Mouse (Mus musculus): ENCODE data around the gene Serpinb1a. TPM values are rescaled to one million over a fixed set of nuclear protein-coding genes. Genes with fewer than 3 reads are reported as not detected.

Gene Serpinb1a
- polyA plus RNA-seq, 1 experiment: not detected

DNA sequence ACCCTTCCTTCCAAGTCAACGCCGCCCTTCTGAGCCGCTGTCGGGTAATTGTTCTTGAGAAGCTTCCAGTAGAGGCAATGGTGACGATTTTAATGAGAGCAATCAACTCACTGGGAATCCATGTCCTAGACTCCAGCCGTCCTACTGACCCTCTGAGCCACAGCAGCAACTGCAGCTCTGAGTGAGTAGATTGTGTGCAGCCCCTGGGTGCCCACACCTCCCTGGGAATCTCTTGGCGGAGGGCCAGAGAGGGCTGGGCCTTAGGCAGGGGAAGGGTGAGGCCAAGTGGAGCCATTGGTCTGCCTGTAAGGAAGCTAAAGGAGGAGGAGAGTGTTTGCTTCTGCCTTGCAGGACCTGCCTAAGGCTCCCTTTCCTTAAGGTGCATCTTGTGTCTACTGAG, 44.2 kb downstream of the Serpinb1a start:
- Histone ChIP-seq H3K4me3 (replicated peaks) (no peak overlapping the region), H3K36me3 (ENCODE audit: control insufficient read depth) (peaks cover 66% of the 10 kb centered on the region), H3K4me1 (ENCODE audit: control insufficient read depth) (peaks cover 28% of the 10 kb centered on the region), H3K27me3 (ENCODE audit: control insufficient read depth) (no peaks in the 10 kb centered on the region), H3K9me3 (ENCODE audit: control insufficient read depth, low read length) (no peaks in the 10 kb centered on the region)
- TF ChIP-seq TAL1 (IDR thresholded peaks at IDR 0.05; ENCODE audit: low read length) (no peak), GATA1 (IDR thresholded peaks at IDR 0.05; ENCODE audit: low read length) (no peak)

DNA sequence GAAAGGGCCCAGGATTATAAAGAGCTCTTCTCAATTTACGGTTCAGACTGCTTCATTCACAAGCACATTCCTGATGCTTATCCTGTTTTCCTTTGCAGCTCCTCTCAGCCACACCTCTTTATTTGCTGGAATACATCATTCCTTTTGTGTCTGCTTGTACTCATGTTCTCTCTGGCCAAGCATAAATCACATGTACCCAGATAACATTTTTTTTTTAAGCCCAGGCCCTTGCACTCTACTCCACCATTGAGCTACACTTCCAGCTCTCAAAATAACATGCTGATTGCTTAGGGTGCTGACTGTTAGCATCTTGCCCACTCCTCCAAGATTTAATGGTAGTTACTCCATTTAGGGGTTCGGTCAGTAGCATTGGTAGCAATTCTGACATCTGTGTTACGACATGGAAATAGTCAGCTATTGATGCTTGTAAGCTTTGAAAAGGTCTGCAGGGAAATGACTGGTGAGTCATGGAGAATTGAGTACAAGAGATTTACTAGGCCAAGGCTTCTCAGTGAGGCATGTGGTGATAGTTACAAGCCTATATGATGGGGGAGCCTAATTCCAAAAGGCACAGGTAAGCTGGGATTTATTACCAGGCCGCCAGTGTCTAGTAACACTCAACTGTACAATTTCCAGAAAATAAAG, 47.2 kb downstream of the Serpinb1a start:
- Histone ChIP-seq H3K4me1 (ENCODE audit: control insufficient read depth) (peaks cover 38% of the 10 kb centered on the region), H3K4me3 (replicated peaks) (peak overlapping the region; percentile 88), H3K9me3 (ENCODE audit: control insufficient read depth, low read length) (no peaks in the 10 kb centered on the region), H3K27me3 (ENCODE audit: control insufficient read depth) (no peaks in the 10 kb centered on the region), H3K36me3 (ENCODE audit: control insufficient read depth) (peaks cover 46% of the 10 kb centered on the region)
- no peak for TF ChIP-seq TAL1 (IDR thresholded peaks at IDR 0.05; ENCODE audit: low read length)

DNA sequence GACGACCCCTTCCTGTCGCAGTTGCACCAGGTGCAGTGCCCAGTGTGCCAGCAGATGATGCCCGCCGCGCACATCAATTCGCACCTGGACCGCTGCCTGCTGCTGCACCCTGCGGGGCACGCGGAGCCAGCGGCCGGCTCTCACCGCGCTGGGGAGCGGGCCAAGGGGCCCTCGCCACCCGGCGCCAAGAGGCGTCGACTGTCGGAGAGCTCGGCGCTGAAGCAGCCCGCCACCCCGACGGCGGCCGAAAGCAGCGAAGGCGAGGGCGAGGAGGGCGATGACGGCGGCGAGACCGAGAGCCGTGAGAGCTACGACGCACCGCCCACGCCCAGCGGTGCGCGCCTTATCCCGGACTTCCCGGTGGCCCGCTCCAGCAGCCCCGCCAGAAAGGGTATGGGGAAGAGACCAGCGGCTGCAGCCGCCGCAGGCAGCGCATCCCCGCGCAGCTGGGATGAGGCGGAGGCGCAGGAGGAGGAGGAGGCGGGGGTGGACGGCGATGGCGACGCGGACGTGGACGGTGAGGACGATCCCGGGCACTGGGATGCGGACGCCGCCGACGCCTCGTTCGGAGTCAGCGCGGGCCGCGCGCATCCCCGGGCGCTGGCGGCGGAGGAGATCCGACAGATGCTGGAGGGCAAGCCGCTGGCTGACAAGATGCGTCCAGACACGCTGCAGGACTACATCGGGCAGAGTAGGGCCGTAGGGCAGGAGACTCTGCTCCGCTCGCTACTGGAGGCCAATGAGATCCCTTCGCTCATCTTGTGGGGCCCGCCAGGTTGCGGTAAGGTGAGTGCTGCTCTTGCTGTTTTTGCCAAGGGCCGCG, 48.5 kb downstream of the Serpinb1a start, which contains the start of gene D930007J09Rik:
D930007J09Rik (minus strand) TSS at position 591 of the 823 bp plus-strand sequence.
- Histone ChIP-seq H3K36me3 (ENCODE audit: control insufficient read depth) (peaks cover 33% of the 10 kb centered on the region), H3K27me3 (ENCODE audit: control insufficient read depth) (no peaks in the 10 kb centered on the region; the same call in 1 of the 2 replicates), H3K4me1 (ENCODE audit: control insufficient read depth) (peaks cover 38% of the 10 kb centered on the region), H3K4me3 (replicated peaks) (peak within 1 kb of the TSS; percentile 88), H3K9me3 (ENCODE audit: control insufficient read depth, low read length) (no peaks in the 10 kb centered on the region)
- TF ChIP-seq TAL1 (IDR thresholded peaks at IDR 0.05; ENCODE audit: low read length) (no peak), GATA1 (IDR thresholded peaks at IDR 0.05; ENCODE audit: low read length) (no peak)

DNA sequence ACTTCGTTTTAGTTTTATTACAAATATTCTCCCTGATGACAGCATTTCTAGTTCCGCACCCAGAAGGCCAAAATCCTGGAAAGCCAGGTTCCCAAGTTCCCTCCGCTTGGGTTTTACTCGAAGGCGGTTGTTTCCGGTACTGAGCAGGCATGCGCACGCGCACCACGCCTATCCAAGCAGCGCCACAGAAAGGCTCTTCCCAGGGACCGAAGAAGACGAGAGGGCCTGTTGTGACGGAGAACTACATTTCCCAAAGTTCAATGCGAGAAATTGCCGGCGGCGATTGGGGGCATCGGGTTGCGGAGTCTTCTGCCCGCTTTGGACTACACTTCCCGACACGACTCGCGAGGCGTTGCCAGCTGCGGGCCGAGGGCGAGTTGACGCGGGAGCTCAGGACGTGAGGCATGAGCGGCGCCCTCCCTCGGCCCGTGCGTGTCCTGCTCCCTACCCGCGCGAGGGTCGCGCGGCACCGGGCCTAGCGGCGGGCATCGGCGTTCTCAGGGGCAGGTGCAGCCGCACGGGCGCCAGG, 49.2 kb downstream of the Serpinb1a start, which contains the start of gene Wrnip1:
Wrnip1 (plus strand) TSS at position 346 of the 529 bp plus-strand sequence.
- peaks cover 35% of the 10 kb centered on the region for H3K4me1 ChIP-seq (ENCODE audit: control insufficient read depth)
- peaks cover 27% of the 10 kb centered on the region for H3K36me3 ChIP-seq (ENCODE audit: control insufficient read depth)
- H3K9me3 ChIP-seq (ENCODE audit: control insufficient read depth, low read length): no peaks in the 10 kb centered on the region
- no peaks in the 10 kb centered on the region; the same call in 1 of the 2 replicates for H3K27me3 ChIP-seq (ENCODE audit: control insufficient read depth)
- peak within 1 kb of the TSS; percentile 88 for H3K4me3 ChIP-seq (replicated peaks)
- TF ChIP-seq GATA1 (IDR thresholded peaks at IDR 0.05; ENCODE audit: low read length): no peak
- TF ChIP-seq TAL1 (IDR thresholded peaks at IDR 0.05; ENCODE audit: low read length): no peak

DNA sequence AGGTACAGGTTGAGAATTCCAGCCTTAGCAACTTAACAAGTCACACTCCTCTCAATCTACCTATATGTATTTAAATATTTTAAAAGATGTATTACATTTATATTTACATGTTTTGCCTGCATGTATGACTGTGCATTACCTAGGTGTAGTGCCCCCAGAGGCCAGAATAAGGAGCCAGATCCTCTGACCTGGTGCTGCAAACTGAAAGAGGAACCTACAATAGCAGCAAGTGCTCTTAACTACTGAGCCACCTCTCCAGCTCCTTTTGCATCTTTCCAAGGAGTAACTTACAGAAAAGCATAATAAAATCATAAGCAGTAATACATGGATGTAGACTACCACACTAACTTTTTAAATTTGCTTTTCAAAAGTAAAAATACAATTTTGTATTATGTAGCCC, 50.1 kb downstream of the Serpinb1a start:
- Histone ChIP-seq H3K36me3 (ENCODE audit: control insufficient read depth) (peaks cover 19% of the 10 kb centered on the region), H3K27me3 (ENCODE audit: control insufficient read depth) (no peaks in the 10 kb centered on the region; the same call in 1 of the 2 replicates), H3K4me3 (replicated peaks) (peak overlapping the region; percentile 88), H3K9me3 (ENCODE audit: control insufficient read depth, low read length) (no peaks in the 10 kb centered on the region), H3K4me1 (ENCODE audit: control insufficient read depth) (peaks cover 35% of the 10 kb centered on the region)
- TF ChIP-seq GATA1 (IDR thresholded peaks at IDR 0.05; ENCODE audit: low read length) (no peak), TAL1 (IDR thresholded peaks at IDR 0.05; ENCODE audit: low read length) (no peak)

DNA sequence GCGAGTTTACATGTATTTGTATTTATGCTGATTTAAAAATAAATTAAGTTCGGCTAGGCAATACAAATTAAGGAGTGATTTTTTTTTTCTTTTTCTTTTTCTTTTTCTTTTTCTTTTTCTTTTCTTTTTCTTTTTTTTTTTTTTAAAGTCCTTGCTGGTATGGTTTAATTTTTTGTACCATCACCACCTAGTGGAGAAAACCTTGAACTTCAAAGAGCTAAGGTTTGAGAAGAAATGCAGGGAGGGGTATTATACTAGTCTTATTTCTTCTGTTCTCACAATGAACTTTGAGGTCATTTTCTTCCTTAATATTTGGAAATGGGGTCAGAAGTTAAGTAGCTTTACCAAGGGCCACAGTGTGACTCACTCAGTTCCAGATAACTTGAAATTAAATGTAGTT, 51.9 kb downstream of the Serpinb1a start:
- Histone ChIP-seq H3K4me1 (ENCODE audit: control insufficient read depth) (peaks cover 32% of the 10 kb centered on the region), H3K36me3 (ENCODE audit: control insufficient read depth) (peaks cover 6% of the 10 kb centered on the region), H3K27me3 (ENCODE audit: control insufficient read depth) (no peaks in the 10 kb centered on the region; the same call in 1 of the 2 replicates), H3K9me3 (ENCODE audit: control insufficient read depth, low read length) (no peaks in the 10 kb centered on the region), H3K4me3 (replicated peaks) (no peak overlapping the region)
- TF ChIP-seq TAL1 (IDR thresholded peaks at IDR 0.05; ENCODE audit: low read length) (no peak), GATA1 (IDR thresholded peaks at IDR 0.05; ENCODE audit: low read length) (no peak)

DNA sequence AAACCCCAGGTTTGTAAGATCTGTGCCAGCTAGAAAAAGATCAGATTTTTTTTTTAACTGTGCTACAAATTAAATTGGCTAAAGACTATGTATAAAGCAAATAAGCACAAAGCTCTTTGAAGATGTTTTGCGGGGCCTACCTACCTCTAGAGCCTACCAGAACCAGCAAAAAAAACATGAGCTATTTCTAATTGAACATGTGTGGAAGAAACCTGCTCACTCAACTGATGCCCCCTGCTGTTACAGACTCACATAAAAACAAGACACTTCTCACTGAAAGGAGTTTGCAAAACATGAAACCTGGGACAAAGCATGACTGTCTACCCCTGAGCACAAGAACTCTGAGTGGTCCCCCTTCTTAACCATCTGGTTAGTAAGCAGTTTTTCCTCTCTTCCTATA, 53.9 kb downstream of the Serpinb1a start:
- Histone ChIP-seq H3K4me3 (replicated peaks) (no peak overlapping the region), H3K9me3 (ENCODE audit: control insufficient read depth, low read length) (no peaks in the 10 kb centered on the region), H3K27me3 (ENCODE audit: control insufficient read depth) (no peaks in the 10 kb centered on the region; the same call in 1 of the 2 replicates), H3K36me3 (ENCODE audit: control insufficient read depth) (no peaks in the 10 kb centered on the region), H3K4me1 (ENCODE audit: control insufficient read depth) (peaks cover 12% of the 10 kb centered on the region)
- no peak for TF ChIP-seq TAL1 (IDR thresholded peaks at IDR 0.05; ENCODE audit: low read length)

DNA sequence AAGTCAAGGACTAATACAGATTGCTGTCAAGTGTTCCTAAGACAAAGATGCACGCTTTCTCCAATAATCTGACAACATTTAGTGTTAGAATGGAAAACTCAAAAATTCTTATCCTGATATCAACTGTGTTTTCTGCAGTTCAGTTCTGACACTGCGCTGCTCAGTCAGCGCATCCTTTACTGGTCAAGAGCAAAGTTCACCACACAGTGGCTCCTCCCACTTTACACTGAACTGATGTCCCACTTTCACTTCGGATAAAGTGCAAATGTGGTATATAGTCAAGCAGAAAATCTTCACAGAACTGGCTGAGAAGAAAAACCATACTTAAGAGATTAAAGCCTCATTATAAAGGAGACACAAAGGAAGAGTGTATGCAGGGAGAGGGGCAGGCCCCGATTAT, 55.8 kb downstream of the Serpinb1a start:
- no peaks in the 10 kb centered on the region; the same call in 1 of the 2 replicates for H3K27me3 ChIP-seq (ENCODE audit: control insufficient read depth)
- H3K4me3 ChIP-seq (replicated peaks): no peak overlapping the region
- H3K9me3 ChIP-seq (ENCODE audit: control insufficient read depth, low read length): no peaks in the 10 kb centered on the region
- H3K4me1 ChIP-seq (ENCODE audit: control insufficient read depth): peaks cover under 1% of the 10 kb centered on the region; the same call in 1 of the 2 replicates
- H3K36me3 ChIP-seq (ENCODE audit: control insufficient read depth): no peaks in the 10 kb centered on the region
- TF ChIP-seq TAL1 (IDR thresholded peaks at IDR 0.05; ENCODE audit: low read length) (no peak), GATA1 (IDR thresholded peaks at IDR 0.05; ENCODE audit: low read length) (no peak)

DNA sequence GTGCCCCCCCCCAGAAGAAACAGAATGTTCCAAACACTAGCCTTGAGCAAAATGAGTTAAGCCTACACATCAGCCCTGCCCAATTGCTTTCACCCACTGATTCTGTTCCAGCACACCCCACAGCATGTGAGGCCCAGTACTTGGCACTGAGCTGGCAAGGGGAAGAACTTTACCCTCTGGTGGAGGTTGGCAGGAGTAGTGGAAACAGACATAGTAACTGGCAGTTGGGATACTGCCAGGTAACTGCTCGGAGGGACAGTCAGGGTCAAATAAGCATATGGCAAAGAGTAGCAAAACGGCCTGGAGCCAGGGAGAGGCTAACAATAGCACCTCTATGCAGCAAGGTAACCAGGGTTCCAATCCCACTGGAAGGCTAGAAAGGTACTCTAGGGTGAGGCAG, 56.4 kb downstream of the Serpinb1a start:
- TF ChIP-seq GATA1 (IDR thresholded peaks at IDR 0.05; ENCODE audit: low read length) (no peak), TAL1 (IDR thresholded peaks at IDR 0.05; ENCODE audit: low read length) (no peak)
- H3K9me3 ChIP-seq (ENCODE audit: control insufficient read depth, low read length): no peaks in the 10 kb centered on the region
- H3K27me3 ChIP-seq (ENCODE audit: control insufficient read depth): no peaks in the 10 kb centered on the region; the same call in 1 of the 2 replicates
- H3K36me3 ChIP-seq (ENCODE audit: control insufficient read depth): no peaks in the 10 kb centered on the region
- H3K4me3 ChIP-seq (replicated peaks): no peak overlapping the region
- no peaks in the 10 kb centered on the region for H3K4me1 ChIP-seq (ENCODE audit: control insufficient read depth)

Other genes with a start within 250 kb of the Serpinb1a start
- not detected in 2 replicates for gene Mylk4, start 67.2 kb downstream of the Serpinb1a start, polyA plus RNA-seq (2012)
- 3.6 and 3.7 TPM in 2 replicates for gene Wrnip1, start 49.1 kb downstream of the Serpinb1a start, polyA plus RNA-seq (2012)
- not detected in 2 replicates for gene D930007J09Rik, start 48.3 kb downstream of the Serpinb1a start, polyA plus RNA-seq (2012)
- not detected in 2 replicates for gene Serpinb1c, start 47.0 kb upstream of the Serpinb1a start, polyA plus RNA-seq (2012)
- gene Serpinb6b, start 114.0 kb upstream of the Serpinb1a start, polyA plus RNA-seq (2012): 0.07 and 0.09 TPM in 2 replicates
- gene Serpinb9, start 152.1 kb upstream of the Serpinb1a start, polyA plus RNA-seq (2012): 0.01 TPM in 1 of 2 replicates, not detected in the other
- gene Serpinb9b, start 176.2 kb upstream of the Serpinb1a start, polyA plus RNA-seq (2012): not detected in 2 replicates
- gene Serpinb1b, start 227.4 kb upstream of the Serpinb1a start, polyA plus RNA-seq (2012): not detected in 2 replicates